Mouse (Mus musculus) heart, adult 9 months (tissue): ENCODE measurements around the gene Tmsb15b2.
"Not testable (repeated sequence)": the region's sequence is repeated elsewhere in the genome, so short reads cannot be mapped to it uniquely, and the experiment has no call there.

Source experiments
- DNase-seq, 2 experiments: peaks; one replicate each; pipeline ENCODE4 v3.0.0; 2022; ENCODE audit warnings: low spot score in 2 of 2

Gene Tmsb15b2

DNA sequence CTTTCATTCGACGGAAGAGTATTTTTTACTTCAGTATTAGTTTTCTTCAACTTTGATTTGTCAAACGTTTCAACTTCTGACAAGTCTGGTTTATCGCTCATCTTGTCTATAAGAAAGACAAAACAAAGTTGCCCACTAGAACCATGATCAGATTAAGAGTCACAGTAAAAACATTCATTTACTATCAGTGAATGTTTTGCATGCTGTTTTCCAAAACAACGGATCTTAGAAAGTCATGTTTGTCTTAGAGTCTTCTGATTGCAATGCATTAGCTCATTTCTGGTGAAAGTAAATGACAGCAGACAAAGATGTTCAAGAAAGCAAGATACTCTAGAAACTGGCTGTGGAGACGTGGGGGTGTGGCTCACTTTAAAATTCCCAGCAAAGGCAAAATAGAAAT, at the start of gene Tmsb15b2:
Gene Tmsb15b2, minus strand, starts transcription at position 101 of the 400 bp plus-strand sequence.
- not testable (repeated sequence) for DNase-seq

DNA sequence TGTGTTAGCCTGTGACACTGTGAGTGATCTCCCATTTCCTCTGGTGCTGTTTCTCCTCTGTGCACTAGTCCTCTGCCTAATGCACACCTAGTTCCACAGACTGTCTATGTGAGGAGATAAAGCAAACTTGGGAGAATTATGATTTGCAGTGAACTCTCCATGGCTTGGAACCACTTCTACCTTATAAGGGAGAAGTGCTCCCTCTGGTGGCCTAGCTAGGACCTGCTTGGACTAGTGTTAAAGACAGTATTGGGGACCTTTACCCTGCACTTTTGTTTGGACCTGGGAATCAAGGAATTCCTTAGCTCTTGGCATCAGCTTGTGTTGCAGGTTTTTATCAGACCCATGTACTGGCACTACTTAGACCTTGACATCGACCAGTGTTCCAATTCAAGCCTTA, 44.0 kb upstream of the Tmsb15b2 start:
- peak; percentile 11 to 16 for DNase-seq

GRCm38 (mm10) chrX:137017668-137018067, 42.4 kb upstream of the Tmsb15b2 start:
- DNase-seq, result no peak

DNA sequence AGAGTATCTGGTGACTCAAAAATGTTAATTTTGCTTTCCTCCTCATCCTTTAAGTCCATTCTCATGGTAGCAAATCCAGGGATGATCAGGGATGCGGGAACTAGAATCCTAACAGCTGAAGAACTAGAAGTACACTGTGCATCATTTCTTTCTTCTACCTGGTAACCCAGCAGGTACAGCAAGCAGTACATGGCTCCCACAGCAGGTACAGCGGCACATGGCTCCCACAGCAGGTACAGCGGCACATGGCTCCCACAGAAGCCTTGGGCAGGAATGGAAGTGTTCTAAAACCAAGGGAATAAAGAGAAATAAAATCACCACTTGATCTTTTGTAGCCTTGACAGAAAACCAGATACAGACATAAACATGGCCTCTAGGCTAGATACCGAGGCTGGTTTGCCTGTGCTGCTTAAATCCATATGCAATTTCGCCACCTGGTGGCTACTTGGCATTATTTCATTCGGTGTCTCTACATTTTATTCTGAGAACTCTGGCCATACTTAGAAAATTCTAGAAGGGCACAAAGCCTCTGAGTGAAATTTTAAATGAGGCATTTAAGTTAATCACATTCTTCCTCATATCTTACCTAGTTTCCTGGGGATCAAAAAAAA, 39.9 kb upstream of the Tmsb15b2 start:
- DNase-seq, result peak in 1 of 2 experiments; percentile 10

DNA sequence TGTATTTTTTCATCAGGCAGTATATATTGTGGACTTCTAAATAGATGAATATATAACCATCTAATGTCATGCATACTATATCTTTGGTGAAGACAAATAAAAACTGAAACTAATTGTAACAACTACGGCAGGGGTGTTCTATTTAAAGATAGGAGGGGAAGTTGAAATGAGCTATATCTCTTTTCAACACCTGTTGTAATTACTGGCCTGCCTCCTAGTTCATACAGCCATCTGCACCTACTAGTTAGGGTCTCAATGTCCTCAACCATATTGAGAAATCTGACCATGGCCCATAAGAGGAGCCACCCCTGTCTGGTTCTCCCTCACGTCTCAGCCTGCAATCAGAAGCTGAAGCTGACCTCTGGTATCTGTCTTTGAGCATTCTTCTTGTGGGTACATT, 21.0 kb upstream of the Tmsb15b2 start:
- DNase-seq, result no peak

GRCm38 (mm10) chrX:136993641-136994040, 18.3 kb upstream of the Tmsb15b2 start:
- no peak for DNase-seq

DNA sequence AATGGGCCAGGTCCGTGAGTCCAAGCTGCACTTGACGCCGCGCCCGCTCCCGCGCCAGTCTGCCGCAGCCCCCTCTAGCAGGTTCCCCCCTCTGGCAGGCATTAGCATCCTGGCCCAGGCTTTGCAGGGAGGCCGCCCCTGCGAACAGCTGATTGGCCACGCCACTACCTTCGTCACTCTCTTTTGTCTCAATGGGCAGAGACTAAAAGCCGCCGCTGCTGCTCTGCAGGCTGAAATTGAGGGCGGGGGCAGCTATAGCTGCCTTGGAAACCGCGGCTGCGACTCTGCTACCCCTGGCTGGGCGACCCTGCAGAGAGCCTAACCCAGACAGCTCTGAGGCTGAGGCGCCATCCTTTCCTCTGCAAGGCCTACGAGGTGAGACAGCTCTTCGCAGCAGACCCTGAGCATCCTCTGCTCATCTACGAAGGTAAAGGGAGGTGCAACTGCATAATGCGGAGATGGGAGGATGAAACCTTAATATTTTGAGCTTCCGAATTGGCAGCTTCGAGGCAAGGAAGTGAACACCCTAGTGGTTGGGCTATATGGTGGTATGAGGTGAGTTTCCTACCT, 17.8 kb upstream of the Tmsb15b2 start, which contains the start of gene Zcchc18:
Gene Zcchc18, plus strand, starts transcription at position 178 of the 570 bp plus-strand sequence.
- peak; percentile 6 to 10 for DNase-seq

DNA sequence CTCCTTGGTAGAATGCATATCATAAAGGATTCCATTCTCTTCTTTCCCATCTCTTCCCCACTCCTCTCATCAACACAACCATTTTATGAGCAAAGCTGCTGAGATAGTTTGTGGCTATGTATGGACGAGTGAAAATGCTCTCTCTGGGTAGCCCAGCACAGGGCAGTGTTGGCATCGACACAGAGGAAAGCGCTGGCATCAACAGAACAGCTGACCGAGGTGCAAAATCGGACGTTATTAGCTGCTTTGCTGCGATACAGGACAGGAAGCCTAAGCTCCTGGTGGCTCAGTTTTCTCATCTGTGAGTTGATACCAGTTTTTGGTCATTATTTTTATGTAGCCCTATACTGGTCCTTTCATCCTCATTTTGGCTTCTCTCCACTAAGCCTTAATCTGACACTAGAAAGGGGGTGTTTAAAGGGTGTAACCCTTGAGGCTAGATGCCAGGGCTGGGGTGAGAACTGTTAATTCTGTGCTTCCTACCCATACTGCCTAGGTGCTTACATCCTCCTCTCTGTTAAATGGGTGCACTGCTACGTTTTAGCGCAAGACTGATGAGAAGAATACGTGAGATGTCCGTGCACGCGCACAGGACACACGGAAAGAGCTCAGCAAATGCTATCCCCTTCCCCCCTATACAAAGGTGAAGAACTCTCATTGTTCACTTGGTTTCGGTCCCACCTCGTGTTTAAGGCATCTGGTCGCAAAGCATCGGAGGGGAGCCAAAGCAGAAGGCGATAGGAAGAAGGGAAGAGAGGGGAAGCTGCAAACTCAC, 17.1 kb upstream of the Tmsb15b2 start:
- DNase-seq, result no peak

DNA sequence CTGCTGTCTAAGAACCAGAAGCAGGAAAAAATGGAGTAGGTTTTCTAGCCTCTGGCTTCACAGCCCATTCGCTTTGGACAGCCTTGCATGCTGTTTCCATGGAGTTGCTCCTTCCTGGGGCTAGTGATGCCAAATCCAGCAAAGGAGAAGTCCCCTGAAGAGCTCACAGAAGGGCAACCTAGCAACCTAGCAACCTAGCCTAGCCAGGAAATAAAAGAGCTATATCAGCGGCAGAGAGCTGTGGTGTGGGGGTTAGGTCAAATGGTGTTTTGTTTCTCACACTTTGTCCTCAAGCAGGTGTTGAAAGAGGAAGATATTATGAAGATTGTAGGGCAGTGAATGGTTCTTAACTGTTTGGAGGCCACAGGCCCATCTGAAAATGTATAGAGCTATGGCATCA, 16.0 kb upstream of the Tmsb15b2 start:
- DNase-seq, result no peak

- DNase-seq, result no peak
Measured at GRCm38 (mm10) chrX:136986039-136986438, 10.7 kb upstream of the Tmsb15b2 start.

DNA sequence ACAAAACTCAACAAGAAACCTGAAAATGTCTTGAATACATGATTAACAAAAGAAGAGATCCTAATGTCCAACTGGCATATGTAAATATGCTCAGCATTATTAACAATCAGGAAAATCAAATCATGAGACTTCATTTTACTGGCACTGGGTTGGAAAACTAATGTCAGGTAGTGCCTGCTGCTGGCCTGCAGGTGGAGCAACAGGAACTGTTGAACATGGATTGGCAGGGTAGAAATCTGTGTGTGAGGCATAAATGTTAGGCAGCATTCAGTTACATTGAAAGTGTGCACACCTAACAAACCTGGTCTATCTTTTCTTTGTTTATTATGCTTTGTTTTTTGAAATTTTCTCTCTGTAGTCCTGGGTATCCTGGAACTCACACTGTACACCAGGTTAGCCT, 3.3 kb upstream of the Tmsb15b2 start:
- no peak for DNase-seq

DNA sequence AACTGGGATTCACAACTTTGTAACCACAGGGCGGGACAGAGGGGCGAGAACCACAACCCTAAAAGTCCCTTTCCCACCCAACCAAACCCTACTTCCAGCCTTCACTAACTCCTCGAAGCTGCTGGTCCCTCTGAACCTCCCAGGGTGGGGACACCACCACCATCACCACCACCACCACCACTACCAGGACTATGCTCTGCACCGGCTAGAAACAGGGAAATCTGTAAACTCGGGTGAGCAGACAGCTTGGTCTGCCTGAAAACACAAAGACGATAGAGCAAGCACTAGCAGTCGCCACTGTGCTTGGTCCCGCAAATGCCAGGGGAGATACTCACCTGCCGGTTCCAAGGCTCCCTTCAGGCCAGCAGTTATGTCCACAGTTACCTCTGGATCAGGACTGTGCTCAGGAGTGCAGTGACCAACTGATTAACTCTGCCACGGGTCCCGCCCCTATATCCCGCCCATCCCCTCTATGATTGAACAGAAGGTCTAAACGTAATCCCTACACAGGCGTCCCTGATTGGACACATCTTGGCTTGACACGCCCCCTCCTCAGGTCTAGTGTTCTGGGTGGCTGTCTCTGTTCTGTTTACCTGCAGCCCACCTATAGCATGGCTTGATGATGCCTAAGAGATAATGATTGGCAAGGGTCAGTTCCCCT, 1.3 kb upstream of the Tmsb15b2 start, which contains the start of the genes Tmsb15l and Tmsb15b1:
Gene Tmsb15l, minus strand, starts transcription at position 446 of the 661 bp plus-strand sequence.
Gene Tmsb15b1, minus strand, starts transcription at position 451 of the 661 bp plus-strand sequence.
- DNase-seq, result peak in 1 of 2 experiments; percentile 26

GRCm38 (mm10) chrX:136959688-136960087, 15.6 kb downstream of the Tmsb15b2 start:
- DNase-seq, result no peak

DNA sequence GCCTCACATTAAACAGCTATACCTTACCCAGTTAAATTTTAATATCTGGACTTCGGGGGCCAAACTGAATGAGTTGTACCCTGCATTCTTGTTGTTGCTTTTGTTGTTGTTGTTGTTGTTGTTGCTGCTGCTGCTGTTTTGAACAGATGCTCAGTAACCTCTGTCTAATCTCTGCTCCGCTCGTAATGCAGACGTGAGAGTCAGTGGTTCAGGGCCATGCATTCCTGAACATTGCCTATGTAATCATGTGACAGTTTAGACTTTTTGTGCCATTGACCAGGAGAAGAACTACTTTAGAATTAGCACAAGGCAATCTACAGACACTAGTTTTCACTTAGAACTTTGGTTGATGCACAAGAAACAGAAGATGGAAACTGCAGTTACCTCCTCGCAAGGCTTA, 17.0 kb downstream of the Tmsb15b2 start:
- not testable (repeated sequence) for DNase-seq

GRCm38 (mm10) chrX:136957583-136958279, 17.6 kb downstream of the Tmsb15b2 start:
- peak in 1 of 2 experiments; percentile 10 for DNase-seq

GRCm38 (mm10) chrX:136937985-136938384, 37.3 kb downstream of the Tmsb15b2 start:
- DNase-seq, result no peak

GRCm38 (mm10) chrX:136927031-136927430, 48.3 kb downstream of the Tmsb15b2 start, which contains the start of gene H2bfm:
TSS of gene H2bfm (plus strand) at chrX:136927325.
- DNase-seq, result no peak

GRCm38 (mm10) chrX:136925863-136926262, 49.4 kb downstream of the Tmsb15b2 start:
- no peak for DNase-seq
